Mouse (Mus musculus) liver, embryonic 18 days (tissue): ENCODE data around the gene Cyp2d11. TPM values are rescaled to one million over a fixed set of nuclear protein-coding genes. Genes with fewer than 3 reads are reported as not detected.

Experiments
- polyA plus RNA-seq: library from polyadenylated mRNA; depleted of rRNA; stranded (reverse); fragments of >200 nt; gene quantifications from 2 replicates; pipeline ENCODE4 v1.2.3, GENCODE M21; 2012; rRNA removed

The Cyp2d11 gene
- polyA plus RNA-seq = 0.31 and 0.43 TPM in 2 replicates

GRCm38 (mm10) chr15:82393922-82394321 is at the start of gene Cyp2d11:
TSS of gene Cyp2d11 (minus strand) at chr15:82394022.

GRCm38 (mm10) chr15:82433137-82433536 is 39.3 kb upstream of the Cyp2d11 start, which contains the start of gene Cyp2d9:
TSS of gene Cyp2d9 (plus strand) at chr15:82433437.

DNA sequence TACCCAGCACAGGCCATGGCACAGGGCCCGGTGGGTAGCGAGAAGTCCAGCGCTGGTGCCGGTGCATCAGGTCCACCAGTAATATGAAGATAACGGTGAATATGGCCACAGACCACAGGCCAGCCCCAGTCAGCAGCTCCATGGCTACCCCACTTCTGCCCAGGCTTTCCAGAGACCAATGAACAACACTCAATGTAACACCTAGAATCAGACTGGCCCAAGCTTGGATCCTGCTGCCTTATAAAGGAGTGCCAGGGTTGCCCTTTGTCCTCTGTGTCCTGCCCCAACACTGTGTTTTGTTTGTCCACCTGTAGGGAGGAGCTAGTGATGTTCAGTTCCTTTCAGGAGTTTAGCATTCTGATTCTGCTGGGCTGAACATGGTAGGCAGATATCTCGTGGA is 13.2 kb upstream of the Cyp2d11 start, which contains the start of gene Cyp2d10:
Gene Cyp2d10, minus strand, starts transcription at position 215 of the 400 bp plus-strand sequence.

GRCm38 (mm10) chr15:82379871-82380713 is 13.7 kb downstream of the Cyp2d11 start, which contains the start of gene Cyp2d22:
TSS of gene Cyp2d22 (minus strand) at chr15:82380260.

GRCm38 (mm10) chr15:82354126-82354945 is 39.5 kb downstream of the Cyp2d11 start, which contains the start of gene Ndufa6:
TSS of gene Ndufa6 (minus strand) at chr15:82354322.

Other genes with a start within 250 kb of the Cyp2d11 start
- gene Srebf2, start 246.8 kb downstream of the Cyp2d11 start, polyA plus RNA-seq = 24.5 and 28.5 TPM in 2 replicates
- 0.12 TPM in 2 replicates for gene Shisa8, start 181.2 kb downstream of the Cyp2d11 start, polyA plus RNA-seq
- gene Tnfrsf13c, start 169.7 kb downstream of the Cyp2d11 start, polyA plus RNA-seq = 1.4 and 2.6 TPM in 2 replicates
- 9.2 and 10.9 TPM in 2 replicates for gene Cenpm, start 149.3 kb downstream of the Cyp2d11 start, polyA plus RNA-seq
- gene 1500009C09Rik, start 141.6 kb downstream of the Cyp2d11 start, polyA plus RNA-seq = not detected in 2 replicates
- gene Sept3, start 119.1 kb downstream of the Cyp2d11 start, polyA plus RNA-seq = 0.05 and 0.06 TPM in 2 replicates
- gene Wbp2nl, start 95.1 kb downstream of the Cyp2d11 start, polyA plus RNA-seq = 0.04 and 0.05 TPM in 2 replicates
- 45.1 and 48.9 TPM in 2 replicates for gene Naga, start 55.1 kb downstream of the Cyp2d11 start, polyA plus RNA-seq
- 10.9 and 11.4 TPM in 2 replicates for gene Pheta2, start 55.1 kb downstream of the Cyp2d11 start, polyA plus RNA-seq
- gene Smdt1, start 55.1 kb downstream of the Cyp2d11 start, polyA plus RNA-seq = 86.6 and 90.5 TPM in 2 replicates
- 479 and 545 TPM in 2 replicates for gene Ndufa6, start 39.7 kb downstream of the Cyp2d11 start, polyA plus RNA-seq
- 45.3 and 51.9 TPM in 2 replicates for gene Cyp2d22, start 13.8 kb downstream of the Cyp2d11 start, polyA plus RNA-seq
- 139 and 151 TPM in 2 replicates for gene Cyp2d10, start 13.2 kb upstream of the Cyp2d11 start, polyA plus RNA-seq
- 64.7 and 68.7 TPM in 2 replicates for gene Cyp2d9, start 39.4 kb upstream of the Cyp2d11 start, polyA plus RNA-seq
- 0.02 TPM in 1 of 2 replicates, not detected in the other for gene Cyp2d12, start 161.1 kb upstream of the Cyp2d11 start, polyA plus RNA-seq
- not detected in 2 replicates for gene Cyp2d34, start 226.9 kb upstream of the Cyp2d11 start, polyA plus RNA-seq